Mouse (Mus musculus): ENCODE measurements at regions not wholly inside any gene's neighbourhood (a gene's known extent, or its start where the extent isn't known, plus 50 kb on each side); places are given as distances from the start of the nearest gene placed in this dataset.

DNA sequence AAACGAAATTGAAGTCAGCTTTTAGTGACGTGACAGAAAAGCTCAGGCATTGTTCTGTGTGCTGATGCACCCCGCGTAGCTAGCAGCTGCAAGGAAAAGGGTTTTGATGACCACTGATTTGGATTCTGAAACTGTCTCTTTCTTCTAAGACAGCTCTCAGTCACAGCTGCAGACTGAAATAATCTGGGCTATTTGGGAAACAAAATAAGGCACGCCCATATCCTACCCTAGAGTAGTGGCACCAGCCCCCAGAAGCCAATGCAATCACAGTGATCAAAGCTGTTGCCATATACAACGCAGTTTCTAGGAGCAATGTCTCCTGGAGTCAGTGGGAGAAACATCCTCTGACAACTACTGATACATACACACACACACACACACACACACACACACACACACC lies 157.9 kb upstream of the Fbxl17 start:
- TF ChIP-seq CTCF (IDR thresholded peaks at IDR 0.05; ENCODE audit: borderline replicate concordance, control insufficient read depth, extremely low read depth, insufficient read depth, low read length, poor library complexity) (no peak), POLR2A (IDR thresholded peaks at IDR 0.05; ENCODE audit: control insufficient read depth, extremely low read depth, insufficient read depth, low read length, poor library complexity) (no peak)
